Mouse (Mus musculus) cerebellum, adult 2 months (tissue): Measurements from ENCODE around the gene Mast4. TPM values are rescaled to one million over a fixed set of nuclear protein-coding genes. Genes with fewer than 3 reads are reported as not detected.

ENCODE experiments used
- DNase-seq, 2 experiments: peaks; one replicate each; pipeline ENCODE4 v3.0.0; 2021
- H3K27ac ChIP-seq: fragments of 200-500 bp; 2 replicates; pipeline ENCODE4 v1.5.1; 2012; ENCODE audit warnings: low read length, control low read depth, inconsistent platforms; ENCODE audit not compliant: insufficient read depth
- H3K27me3 ChIP-seq: fragments of 200-500 bp; 2 replicates; pipeline ENCODE4 v1.6.1; 2012; ENCODE audit warnings: inconsistent platforms, mild to moderate bottlenecking, low read length, moderate library complexity; ENCODE audit not compliant: control insufficient read depth, insufficient read depth
- H3K4me1 ChIP-seq: fragments of 200-500 bp; 2 replicates; pipeline ENCODE4 v1.6.1; 2011; ENCODE audit warnings: low read length; ENCODE audit not compliant: control insufficient read depth, insufficient read depth
- H3K4me3 ChIP-seq: fragments of 200-500 bp; replicated peaks from 2 replicates; pipeline ENCODE3; 2011; ENCODE audit warnings: mild to moderate bottlenecking, low read depth, low read length, control low read depth; ENCODE audit not compliant: insufficient read depth
- CTCF ChIP-seq: fragments of 200-500 bp; IDR thresholded peaks from 2 replicates; pipeline ENCODE4 v1.5.1; 2011; ENCODE audit warnings: low read depth, mild to moderate bottlenecking, control low read depth, low read length, moderate library complexity, borderline replicate concordance; ENCODE audit not compliant: insufficient read depth
- POLR2A ChIP-seq: fragments of 200-500 bp; IDR thresholded peaks from 2 replicates; pipeline ENCODE4 v1.6.1; 2011; ENCODE audit warnings: low read length, control low read depth, borderline replicate concordance; ENCODE audit not compliant: insufficient read depth
- WGBS: fragments of 180-500 bp; shearing (Covaris S2); methylation state at CpG from one replicate; pipeline ENCODE4 v1.1.7; 2018; 5-methylcytosine and 5-hydroxymethylcytosine counted together
- polyA plus RNA-seq: library from polyadenylated mRNA; depleted of rRNA; stranded (reverse); fragments of >200 nt; gene quantifications from 2 replicates; pipeline ENCODE4 v1.2.3, GENCODE M21; 2012

Mast4 gene
- polyA plus RNA-seq, 1 experiment = 21.2 TPM

DNA sequence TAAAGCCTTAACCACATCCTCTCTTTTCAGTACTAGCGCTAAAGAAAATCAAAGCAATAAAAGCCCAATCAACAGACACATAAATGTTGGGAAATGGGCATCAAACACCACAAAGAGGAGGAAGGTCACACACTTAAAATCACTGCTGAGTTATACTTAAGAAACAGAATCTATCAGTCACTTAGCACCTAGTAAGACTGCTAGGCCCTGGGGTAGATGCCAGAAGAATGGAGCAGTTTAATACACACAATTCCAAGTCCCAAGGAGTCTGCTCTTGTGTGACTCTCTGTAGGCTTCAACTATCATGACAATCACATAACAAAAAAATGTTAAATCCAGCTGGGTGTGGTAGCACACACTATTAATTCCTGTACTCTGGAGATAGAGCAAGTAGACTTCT is 483.0 kb downstream of the Mast4 start:
- TF ChIP-seq POLR2A (no peak), CTCF (no peak)
- DNase-seq = no peak
- no peak overlapping the region for H3K27ac ChIP-seq
- no peak overlapping the region for H3K4me3 ChIP-seq
- no peaks in the 10 kb centered on the region for H3K27me3 ChIP-seq
- 95% methylated on average over 1 of the region's 1 CpGs for WGBS
- H3K4me1 ChIP-seq = no peaks in the 10 kb centered on the region

DNA sequence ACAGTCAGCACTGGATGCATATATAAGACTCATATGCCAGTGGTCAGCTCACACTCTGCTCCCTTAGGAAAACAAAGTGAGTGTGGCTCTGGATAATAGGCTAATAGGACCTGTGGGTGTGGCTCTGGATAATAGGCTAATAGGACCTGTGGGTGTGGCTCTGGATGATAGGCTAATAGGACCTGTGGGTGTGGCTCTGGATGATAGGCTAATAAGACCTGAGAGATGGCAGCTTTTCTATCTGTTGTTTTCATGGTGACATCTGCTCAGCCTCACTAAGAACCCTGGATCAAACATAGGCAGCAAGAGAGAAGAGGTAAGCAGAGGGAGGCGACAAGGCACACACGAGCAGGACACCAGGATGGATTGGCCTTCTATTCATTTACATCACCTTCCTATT is 483.7 kb downstream of the Mast4 start:
- Histone ChIP-seq H3K27ac (no peak overlapping the region), H3K4me3 (no peak overlapping the region), H3K4me1 (no peaks in the 10 kb centered on the region), H3K27me3 (no peaks in the 10 kb centered on the region)
- no peak for DNase-seq
- 83% methylated on average over 2 of the region's 2 CpGs for WGBS
- TF ChIP-seq POLR2A = no peak
- TF ChIP-seq CTCF = no peak

DNA sequence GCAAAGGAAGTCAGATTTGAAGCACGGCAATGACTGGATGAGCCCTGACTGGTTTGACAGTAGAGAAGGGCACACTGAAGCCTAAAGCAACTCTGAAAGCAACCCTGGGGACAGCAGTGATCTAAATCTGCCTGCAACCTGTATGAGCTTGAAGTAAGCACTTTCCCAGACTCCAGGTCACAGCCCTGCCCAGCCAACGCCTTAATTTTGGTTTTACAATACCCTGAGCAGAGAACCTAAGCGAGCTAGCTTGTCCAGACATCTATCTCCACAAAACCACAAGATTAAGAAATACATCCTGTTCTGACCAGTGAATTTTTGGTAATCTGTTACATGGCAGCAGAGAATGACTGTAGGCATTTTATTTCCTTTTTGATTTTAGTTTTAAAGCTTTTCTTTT is 485.2 kb downstream of the Mast4 start:
- 87% methylated on average over 3 of the region's 3 CpGs for WGBS
- no peak for DNase-seq
- Histone ChIP-seq H3K27me3 (no peaks in the 10 kb centered on the region), H3K4me3 (no peak overlapping the region), H3K4me1 (no peaks in the 10 kb centered on the region), H3K27ac (no peak overlapping the region)
- no peak for TF ChIP-seq CTCF
- TF ChIP-seq POLR2A = no peak

DNA sequence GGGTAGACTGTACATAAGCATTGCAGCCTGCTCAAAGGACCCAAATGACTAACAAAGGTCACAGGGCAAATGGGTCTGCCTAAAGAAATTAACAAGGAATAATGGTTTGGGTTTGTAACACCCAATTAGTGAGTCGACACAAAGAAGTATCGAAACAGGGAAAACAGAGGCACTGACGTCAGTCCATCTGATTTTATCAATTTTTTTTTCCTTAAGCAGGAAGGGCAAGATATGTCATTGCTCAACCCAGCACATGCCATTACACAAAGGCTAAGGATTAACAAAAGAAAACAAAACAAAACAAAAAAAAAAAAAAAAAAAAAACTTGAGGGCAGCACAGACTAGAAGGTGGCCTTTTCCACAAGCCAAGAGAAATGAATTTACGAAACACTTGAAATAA is 487.8 kb downstream of the Mast4 start:
- Histone ChIP-seq H3K4me3 (no peak overlapping the region), H3K27me3 (no peaks in the 10 kb centered on the region), H3K4me1 (no peaks in the 10 kb centered on the region), H3K27ac (no peak overlapping the region)
- no peak for DNase-seq
- WGBS = 92% methylated on average over 4 of the region's 4 CpGs
- TF ChIP-seq CTCF (no peak), POLR2A (no peak)

DNA sequence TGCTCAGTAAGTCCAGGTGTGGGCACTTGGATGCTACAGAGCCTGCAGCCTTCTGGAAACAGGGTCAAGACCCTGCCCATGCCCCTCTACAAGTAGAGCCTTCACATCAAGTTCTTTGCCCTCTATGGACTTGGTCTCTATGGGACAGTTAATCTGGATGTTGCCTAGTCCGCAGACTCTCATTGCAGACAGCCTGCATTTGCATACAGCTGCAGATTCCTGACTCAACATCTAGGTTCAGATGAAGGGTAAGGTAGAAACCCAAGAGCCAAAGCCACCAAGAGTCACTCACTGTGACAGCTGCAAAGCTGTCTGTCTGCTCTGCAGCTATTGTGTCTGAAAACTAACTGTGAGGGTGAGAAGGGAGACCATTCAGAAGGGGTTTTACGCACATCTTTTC is 491.6 kb downstream of the Mast4 start:
- no peak for TF ChIP-seq POLR2A
- no peak for DNase-seq
- Histone ChIP-seq H3K27me3 (no peaks in the 10 kb centered on the region), H3K4me3 (no peak overlapping the region), H3K4me1 (no peaks in the 10 kb centered on the region), H3K27ac (no peak overlapping the region)
- WGBS = 76% methylated on average over 2 of the region's 2 CpGs

DNA sequence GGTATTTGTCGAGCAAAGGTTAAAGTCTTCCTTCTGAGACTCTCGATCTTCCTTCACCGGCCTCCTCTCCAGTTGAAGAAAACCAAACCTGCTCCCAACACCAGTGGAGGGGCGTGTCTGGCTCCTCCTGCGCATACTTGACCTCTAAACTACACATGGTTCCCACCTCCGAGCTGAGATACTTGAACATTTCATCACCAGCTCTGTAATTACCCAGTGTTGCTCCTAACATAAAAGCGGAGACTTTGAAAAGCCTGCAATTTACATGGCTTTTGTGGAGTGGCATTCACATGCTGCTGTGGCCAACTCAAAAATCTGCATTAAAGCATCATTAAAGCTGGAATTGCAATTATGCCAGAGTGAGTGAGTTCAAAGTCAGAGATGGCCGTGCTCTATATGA is 492.1 kb downstream of the Mast4 start:
- WGBS = 81% methylated on average over 8 of the region's 8 CpGs
- TF ChIP-seq POLR2A = no peak
- TF ChIP-seq CTCF = no peak

DNA sequence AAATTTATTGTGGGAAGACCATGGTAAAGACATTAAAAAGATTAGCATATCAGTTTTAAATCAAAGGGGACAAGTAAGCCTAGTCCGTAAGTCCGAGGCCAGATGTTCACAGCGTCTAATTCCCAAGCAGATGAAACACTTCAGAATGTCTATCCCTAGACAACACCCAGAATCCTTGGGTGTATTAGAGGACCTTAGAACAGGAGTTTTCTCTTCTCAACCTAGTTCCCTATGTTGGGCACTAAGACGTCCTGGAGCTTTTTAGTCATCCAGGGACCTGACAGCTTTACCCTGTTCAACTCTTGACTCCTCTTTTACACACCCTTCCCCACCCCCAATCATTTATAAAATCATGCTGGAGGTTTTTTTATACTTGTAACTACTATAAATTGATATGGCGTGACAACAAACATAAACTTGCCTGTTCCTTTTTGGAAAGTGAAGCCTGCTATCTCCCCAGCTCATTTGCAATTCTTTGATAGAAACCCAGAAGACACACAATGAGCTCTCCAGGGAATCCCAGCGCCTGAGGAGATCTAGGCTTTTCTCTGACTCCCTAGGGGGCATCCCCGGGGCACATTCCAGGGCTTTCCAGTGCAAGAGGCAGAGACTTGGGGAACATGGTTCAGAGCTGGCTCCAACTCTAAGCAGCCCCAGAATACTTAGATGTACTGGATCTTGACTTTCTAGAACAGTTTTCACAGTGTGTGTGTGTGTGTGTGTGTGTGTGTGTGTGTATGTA is 494.4 kb downstream of the Mast4 start:
- Histone ChIP-seq H3K4me1 (no peaks in the 10 kb centered on the region), H3K27ac (no peak overlapping the region), H3K27me3 (no peaks in the 10 kb centered on the region), H3K4me3 (no peak overlapping the region)
- TF ChIP-seq CTCF = no peak
- no peak for TF ChIP-seq POLR2A
- 51% methylated on average over 7 of the region's 7 CpGs for WGBS
- DNase-seq = no peak

More for the DNA sequence above, 492.1 kb downstream of the Mast4 start:
- DNase-seq = no peak
- Histone ChIP-seq H3K4me1 (no peaks in the 10 kb centered on the region), H3K4me3 (no peak overlapping the region), H3K27me3 (no peaks in the 10 kb centered on the region), H3K27ac (no peak overlapping the region)

DNA sequence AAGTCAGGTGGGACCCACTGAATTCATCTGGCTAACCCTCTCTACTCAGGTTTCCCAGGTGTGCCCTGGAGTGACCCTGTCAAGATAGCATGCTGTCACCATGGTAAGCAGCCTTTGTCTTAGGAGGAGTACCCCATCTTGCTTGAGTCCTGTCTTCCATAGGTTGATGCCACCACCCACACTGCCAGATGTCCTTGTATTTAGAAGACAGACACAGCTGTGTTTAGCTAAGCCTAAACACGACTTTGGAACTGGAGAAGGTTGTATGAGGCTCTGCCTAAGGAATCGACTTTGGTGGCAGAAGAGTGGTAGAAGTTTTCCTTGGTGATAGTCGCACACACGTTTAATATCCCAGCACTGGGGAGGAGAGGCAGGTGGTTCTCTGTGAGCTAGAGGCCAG is 496.9 kb downstream of the Mast4 start:
- no peak overlapping the region for H3K4me3 ChIP-seq
- no peaks in the 10 kb centered on the region for H3K4me1 ChIP-seq
- no peak for DNase-seq
- H3K27ac ChIP-seq = no peak overlapping the region
- H3K27me3 ChIP-seq = no peaks in the 10 kb centered on the region
- TF ChIP-seq POLR2A = no peak
- WGBS = 70% methylated on average over 4 of the region's 4 CpGs
